Mouse (Mus musculus): Measurements from ENCODE around the gene Cnn1.

DNA sequence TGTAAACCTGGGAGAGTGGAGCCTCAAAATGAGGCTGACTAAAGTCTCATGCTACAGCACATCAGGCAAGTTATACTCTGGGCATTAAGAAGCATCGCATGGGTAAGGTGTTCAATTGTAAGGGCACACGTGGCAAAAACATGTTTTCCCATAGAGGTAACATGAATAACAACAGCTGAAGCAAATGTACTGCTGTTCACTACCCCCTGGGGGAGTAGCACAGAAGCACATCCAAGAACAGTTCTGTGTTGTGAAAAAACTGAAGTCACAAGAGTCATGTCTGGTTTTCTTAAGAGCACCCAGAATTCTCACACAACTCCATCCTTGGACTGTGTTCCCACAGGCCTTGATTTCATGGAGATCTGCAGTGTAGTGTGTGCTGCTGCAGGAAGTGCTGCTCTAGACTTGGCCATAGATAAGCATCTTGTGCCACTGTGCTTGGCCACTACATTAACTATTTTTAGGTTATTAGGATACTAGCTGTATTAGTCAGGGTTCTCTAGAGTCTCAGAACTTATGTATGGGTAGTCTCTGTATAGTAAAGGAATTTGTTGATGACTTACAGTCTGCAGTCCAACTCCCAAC, 11.9 kb upstream of the Cnn1 start:
- TF ChIP-seq EP300 (IDR thresholded peaks at IDR 0.05) (no peak), CTCF (IDR thresholded peaks at IDR 0.05) (no peak)
